Mouse (Mus musculus): ENCODE data around the gene Ralgps2. TPM values are rescaled to one million over a fixed set of nuclear protein-coding genes. Genes with fewer than 3 reads are reported as not detected.

Gene Ralgps2
- polyA plus RNA-seq, 1 experiment from 2014 or later: 60.2 TPM

DNA sequence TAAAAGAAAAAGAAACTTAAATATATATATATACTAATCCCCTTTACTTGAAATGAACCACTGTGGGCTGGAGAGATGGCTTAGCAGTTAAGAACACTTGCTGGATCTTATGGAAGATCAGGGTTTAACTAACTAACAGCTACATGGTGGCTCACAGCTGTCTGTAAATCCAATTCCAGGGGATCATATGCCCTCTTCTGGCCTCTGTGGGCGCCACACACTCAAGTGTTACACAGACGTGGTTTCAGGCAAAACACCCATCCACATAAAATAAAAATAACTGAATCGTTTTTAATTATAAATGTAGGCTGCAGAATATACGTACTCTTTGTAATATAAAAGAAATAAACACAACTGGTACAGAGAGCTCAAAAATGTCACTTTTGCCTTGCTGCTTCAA lies 50.6 kb downstream of the Ralgps2 start:
- no peaks in the 10 kb centered on the region for H3K4me1 ChIP-seq (ENCODE audit: control insufficient read depth in 2 of 2, insufficient read depth in 2 of 2, low read length in 2 of 2)
- no peak overlapping the region for H3K4me3 ChIP-seq (ENCODE audit: control insufficient read depth in 1 of 2, insufficient read depth in 1 of 2, low read depth in 1 of 2, low read length in 2 of 2)
- no peak overlapping the region for H3K9ac ChIP-seq (ENCODE audit: low read length)
- H3K27ac ChIP-seq (replicated peaks in 1 of 2; ENCODE audit: control insufficient read depth in 1 of 2, insufficient read depth in 1 of 2, low read depth in 2 of 2, low read length in 2 of 2): no peak overlapping the region
- 87% methylated on average over 4 of the region's 4 CpGs for WGBS
- H3K36me3 ChIP-seq (ENCODE audit: control insufficient read depth, insufficient read depth, low read length): peaks cover 26% of the 10 kb centered on the region
- H3K9me3 ChIP-seq (ENCODE audit: control insufficient read depth, low read length): no peaks in the 10 kb centered on the region
- no peak overlapping the region for H3K4me2 ChIP-seq (ENCODE audit: low read length)
- no peaks in the 10 kb centered on the region for H3K27me3 ChIP-seq (ENCODE audit: control insufficient read depth, insufficient read depth, low read length)
- ATAC-seq (ENCODE audit: insufficient number of reproducible peaks, insufficient read depth, low FRiP score, low read depth): no peak

DNA sequence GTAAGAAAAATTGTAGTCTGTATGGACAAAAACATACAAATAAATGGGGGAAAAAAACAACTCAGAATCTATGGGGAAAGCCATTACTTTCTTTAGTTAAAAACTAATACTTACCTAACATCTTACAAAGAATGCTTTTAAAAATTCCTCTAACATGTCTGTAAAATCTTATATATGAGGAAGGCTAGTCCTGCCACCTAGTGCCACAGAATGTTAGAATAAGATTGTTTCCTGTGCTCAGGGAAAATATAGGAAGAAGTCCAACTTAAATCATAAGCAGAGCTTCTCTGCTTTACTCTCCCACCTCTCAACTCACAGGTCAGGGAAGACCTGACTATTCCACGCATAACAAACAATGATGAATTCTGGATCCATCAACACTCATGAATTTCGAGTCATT lies 53.5 kb downstream of the Ralgps2 start:
- H3K4me1 ChIP-seq (ENCODE audit: control insufficient read depth in 2 of 2, insufficient read depth in 2 of 2, low read length in 2 of 2): no peaks in the 10 kb centered on the region
- H3K27me3 ChIP-seq (ENCODE audit: control insufficient read depth, insufficient read depth, low read length): no peaks in the 10 kb centered on the region
- ATAC-seq (ENCODE audit: insufficient number of reproducible peaks, insufficient read depth, low FRiP score, low read depth): no peak
- no peak overlapping the region for H3K4me3 ChIP-seq (ENCODE audit: control insufficient read depth in 1 of 2, insufficient read depth in 1 of 2, low read depth in 1 of 2, low read length in 2 of 2)
- WGBS: 87% methylated on average over 2 of the region's 2 CpGs
- no peaks in the 10 kb centered on the region for H3K9me3 ChIP-seq (ENCODE audit: control insufficient read depth, low read length)
- no peak overlapping the region for H3K9ac ChIP-seq (ENCODE audit: low read length)
- no peak overlapping the region for H3K4me2 ChIP-seq (ENCODE audit: low read length)
- no peak overlapping the region for H3K27ac ChIP-seq (replicated peaks in 1 of 2; ENCODE audit: control insufficient read depth in 1 of 2, insufficient read depth in 1 of 2, low read depth in 2 of 2, low read length in 2 of 2)
- peaks cover 45% of the 10 kb centered on the region for H3K36me3 ChIP-seq (ENCODE audit: control insufficient read depth, insufficient read depth, low read length)

DNA sequence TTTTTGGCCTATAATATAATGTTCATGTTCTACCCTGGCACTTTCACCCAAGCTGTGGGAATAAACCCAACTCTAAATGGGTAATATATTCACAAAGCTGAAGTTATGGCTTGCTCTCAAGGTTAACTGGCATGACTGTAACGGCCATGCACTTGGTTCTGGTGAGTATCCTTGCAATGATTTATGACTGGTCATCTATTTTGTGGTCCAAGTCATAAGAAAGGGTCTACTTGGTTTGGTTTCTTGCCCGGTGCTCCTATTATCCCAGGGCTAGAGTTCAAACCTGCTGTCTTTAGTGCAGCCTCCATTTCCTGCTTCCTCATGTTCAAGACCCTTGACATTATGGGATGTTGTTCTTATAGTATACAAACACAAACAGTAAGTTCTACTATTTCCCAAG lies 54.6 kb downstream of the Ralgps2 start:
- no peak overlapping the region for H3K4me3 ChIP-seq (ENCODE audit: control insufficient read depth in 1 of 2, insufficient read depth in 1 of 2, low read depth in 1 of 2, low read length in 2 of 2)
- WGBS: 76% methylated on average over 2 of the region's 2 CpGs
- ATAC-seq (ENCODE audit: insufficient number of reproducible peaks, insufficient read depth, low FRiP score, low read depth): no peak
- no peak overlapping the region for H3K4me2 ChIP-seq (ENCODE audit: low read length)
- no peaks in the 10 kb centered on the region for H3K4me1 ChIP-seq (ENCODE audit: control insufficient read depth in 2 of 2, insufficient read depth in 2 of 2, low read length in 2 of 2)
- H3K27ac ChIP-seq (replicated peaks in 1 of 2; ENCODE audit: control insufficient read depth in 1 of 2, insufficient read depth in 1 of 2, low read depth in 2 of 2, low read length in 2 of 2): no peak overlapping the region
- H3K27me3 ChIP-seq (ENCODE audit: control insufficient read depth, insufficient read depth, low read length): no peaks in the 10 kb centered on the region
- peaks cover 45% of the 10 kb centered on the region for H3K36me3 ChIP-seq (ENCODE audit: control insufficient read depth, insufficient read depth, low read length)
- no peak overlapping the region for H3K9ac ChIP-seq (ENCODE audit: low read length)
- no peaks in the 10 kb centered on the region for H3K9me3 ChIP-seq (ENCODE audit: control insufficient read depth, low read length)

DNA sequence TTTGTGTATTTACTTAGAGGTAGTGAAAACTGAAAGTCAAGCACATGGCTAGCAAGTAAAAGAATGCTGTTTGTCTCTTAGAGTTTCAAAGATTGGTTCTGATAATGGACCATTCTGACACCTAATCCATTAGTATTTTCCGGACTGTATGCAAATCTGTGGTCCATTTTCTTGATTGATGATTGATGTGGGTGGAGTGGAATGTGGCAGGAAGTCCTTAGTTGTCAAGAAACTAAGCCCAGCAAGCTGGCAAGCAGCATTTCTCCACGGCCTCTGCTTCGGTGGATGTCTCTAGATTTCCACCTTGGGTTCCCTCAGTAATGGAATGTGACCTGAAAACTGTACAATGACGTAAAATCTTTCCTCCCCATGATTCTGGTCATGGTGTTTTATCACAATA lies 68.8 kb downstream of the Ralgps2 start:
- Histone ChIP-seq H3K36me3 (ENCODE audit: control insufficient read depth, insufficient read depth, low read length) (peaks cover 19% of the 10 kb centered on the region), H3K27me3 (ENCODE audit: control insufficient read depth, insufficient read depth, low read length) (no peaks in the 10 kb centered on the region), H3K4me3 (ENCODE audit: control insufficient read depth in 1 of 2, insufficient read depth in 1 of 2, low read depth in 1 of 2, low read length in 2 of 2) (no peak overlapping the region), H3K27ac (replicated peaks in 1 of 2; ENCODE audit: control insufficient read depth in 1 of 2, insufficient read depth in 1 of 2, low read depth in 2 of 2, low read length in 2 of 2) (no peak overlapping the region), H3K4me1 (ENCODE audit: control insufficient read depth in 2 of 2, insufficient read depth in 2 of 2, low read length in 2 of 2) (peaks cover 7 to 22% of the 10 kb centered on the region in 2 experiments), H3K9me3 (ENCODE audit: control insufficient read depth, low read length) (no peaks in the 10 kb centered on the region), H3K4me2 (ENCODE audit: low read length) (no peak overlapping the region), H3K9ac (ENCODE audit: low read length) (no peak overlapping the region)
- 68% methylated on average over 4 of the region's 4 CpGs for WGBS
- ATAC-seq (ENCODE audit: insufficient number of reproducible peaks, insufficient read depth, low FRiP score, low read depth): no peak

DNA sequence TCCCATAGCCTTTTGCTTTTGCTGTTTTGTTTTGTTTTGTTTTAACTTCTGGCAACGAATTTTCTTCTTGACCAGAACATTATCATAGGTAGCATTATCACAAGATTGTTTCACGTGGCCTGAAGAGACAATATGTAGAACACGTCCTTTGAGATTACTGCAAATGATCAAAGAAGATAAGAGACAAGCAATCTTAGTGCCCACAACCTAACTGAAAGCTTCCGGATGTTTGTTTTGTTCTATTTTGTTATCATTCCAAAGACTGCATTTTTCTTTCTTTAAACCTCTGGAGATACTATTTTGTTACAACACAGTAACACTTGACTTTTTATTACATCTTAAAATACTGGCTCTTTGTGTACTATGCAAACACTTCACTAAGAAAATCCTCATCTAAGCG lies 69.4 kb downstream of the Ralgps2 start:
- no peak for ATAC-seq (ENCODE audit: insufficient number of reproducible peaks, insufficient read depth, low FRiP score, low read depth)
- Histone ChIP-seq H3K9me3 (ENCODE audit: control insufficient read depth, low read length) (no peaks in the 10 kb centered on the region), H3K4me2 (ENCODE audit: low read length) (no peak overlapping the region), H3K27ac (replicated peaks in 1 of 2; ENCODE audit: control insufficient read depth in 1 of 2, insufficient read depth in 1 of 2, low read depth in 2 of 2, low read length in 2 of 2) (no peak overlapping the region), H3K4me1 (ENCODE audit: control insufficient read depth in 2 of 2, insufficient read depth in 2 of 2, low read length in 2 of 2) (peaks cover 7 to 23% of the 10 kb centered on the region in 2 experiments), H3K4me3 (ENCODE audit: control insufficient read depth in 1 of 2, insufficient read depth in 1 of 2, low read depth in 1 of 2, low read length in 2 of 2) (no peak overlapping the region), H3K9ac (ENCODE audit: low read length) (no peak overlapping the region), H3K27me3 (ENCODE audit: control insufficient read depth, insufficient read depth, low read length) (no peaks in the 10 kb centered on the region), H3K36me3 (ENCODE audit: control insufficient read depth, insufficient read depth, low read length) (peaks cover 19% of the 10 kb centered on the region)
- WGBS: 65% methylated on average over 5 of the region's 5 CpGs

DNA sequence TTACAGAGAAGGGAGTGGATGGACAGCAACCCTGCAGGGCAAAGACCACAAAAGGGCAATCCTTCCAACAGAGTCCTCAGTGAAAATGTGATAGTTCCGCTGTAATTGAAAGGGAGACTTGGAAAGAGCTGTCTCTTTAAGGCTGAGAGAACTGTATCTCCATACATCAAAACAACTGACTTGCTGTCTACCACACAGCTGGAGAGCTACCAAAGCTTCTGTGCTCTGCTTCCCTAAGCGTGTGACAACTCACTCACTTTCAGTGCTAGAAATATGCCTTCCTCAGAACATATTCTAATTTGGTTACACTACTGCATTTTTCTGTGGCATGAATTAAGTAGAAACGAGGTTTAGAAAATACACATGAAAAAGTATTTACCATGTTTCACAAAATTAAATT lies 75.2 kb downstream of the Ralgps2 start:
- ATAC-seq (ENCODE audit: insufficient number of reproducible peaks, insufficient read depth, low FRiP score, low read depth): no peak
- peak overlapping the region in 1 of 2 experiments; percentile 35; a peak in 3 of 4 replicates for H3K27ac ChIP-seq (replicated peaks in 1 of 2; ENCODE audit: control insufficient read depth in 1 of 2, insufficient read depth in 1 of 2, low read depth in 2 of 2, low read length in 2 of 2)
- H3K27me3 ChIP-seq (ENCODE audit: control insufficient read depth, insufficient read depth, low read length): no peaks in the 10 kb centered on the region

DNA sequence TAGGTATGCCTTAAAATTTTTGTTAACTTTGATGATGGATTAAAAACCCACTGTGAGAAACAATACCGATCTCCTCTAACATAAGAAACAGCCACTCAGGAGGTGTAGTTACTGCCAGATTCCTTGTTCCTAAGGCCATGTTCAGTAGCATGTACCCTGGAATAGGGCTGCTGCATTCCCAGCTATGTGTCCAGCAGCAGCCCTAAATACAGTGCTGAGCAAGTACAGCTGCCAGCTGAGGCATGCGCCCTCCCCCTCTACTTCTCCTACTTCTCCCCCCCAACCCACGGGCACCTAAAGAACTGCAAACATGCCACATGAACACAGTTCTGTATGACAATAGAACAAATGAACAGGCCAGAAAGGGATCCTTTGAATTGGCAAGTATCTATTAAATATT lies 75.7 kb downstream of the Ralgps2 start:
- Histone ChIP-seq H3K4me1 (ENCODE audit: control insufficient read depth in 2 of 2, insufficient read depth in 2 of 2, low read length in 2 of 2) (peaks cover 13 to 38% of the 10 kb centered on the region in 2 experiments), H3K27ac (replicated peaks in 1 of 2; ENCODE audit: control insufficient read depth in 1 of 2, insufficient read depth in 1 of 2, low read depth in 2 of 2, low read length in 2 of 2) (peak overlapping the region in 1 of 2 experiments; percentile 35; a peak in 3 of 4 replicates), H3K4me3 (ENCODE audit: control insufficient read depth in 1 of 2, insufficient read depth in 1 of 2, low read depth in 1 of 2, low read length in 2 of 2) (no peak overlapping the region), H3K36me3 (ENCODE audit: control insufficient read depth, insufficient read depth, low read length) (0 out of 2 replicates have a peak, but pooled peaks cover 7% of the 10 kb centered on the region), H3K9ac (ENCODE audit: low read length) (no peak overlapping the region), H3K4me2 (ENCODE audit: low read length) (no peak overlapping the region), H3K9me3 (ENCODE audit: control insufficient read depth, low read length) (no peaks in the 10 kb centered on the region), H3K27me3 (ENCODE audit: control insufficient read depth, insufficient read depth, low read length) (no peaks in the 10 kb centered on the region)
- ATAC-seq (ENCODE audit: insufficient number of reproducible peaks, insufficient read depth, low FRiP score, low read depth): no peak; the same call in 1 of the 2 replicates
- 46% methylated on average over 3 of the region's 3 CpGs for WGBS

More for the DNA sequence above, 75.2 kb downstream of the Ralgps2 start:
- Histone ChIP-seq H3K9me3 (ENCODE audit: control insufficient read depth, low read length) (no peaks in the 10 kb centered on the region), H3K4me3 (ENCODE audit: control insufficient read depth in 1 of 2, insufficient read depth in 1 of 2, low read depth in 1 of 2, low read length in 2 of 2) (no peak overlapping the region), H3K4me1 (ENCODE audit: control insufficient read depth in 2 of 2, insufficient read depth in 2 of 2, low read length in 2 of 2) (peaks cover 13 to 38% of the 10 kb centered on the region in 2 experiments), H3K9ac (ENCODE audit: low read length) (no peak overlapping the region), H3K4me2 (ENCODE audit: low read length) (no peak overlapping the region), H3K36me3 (ENCODE audit: control insufficient read depth, insufficient read depth, low read length) (0 out of 2 replicates have a peak, but pooled peaks cover 7% of the 10 kb centered on the region)
- 56% methylated on average over 3 of the region's 3 CpGs for WGBS

DNA sequence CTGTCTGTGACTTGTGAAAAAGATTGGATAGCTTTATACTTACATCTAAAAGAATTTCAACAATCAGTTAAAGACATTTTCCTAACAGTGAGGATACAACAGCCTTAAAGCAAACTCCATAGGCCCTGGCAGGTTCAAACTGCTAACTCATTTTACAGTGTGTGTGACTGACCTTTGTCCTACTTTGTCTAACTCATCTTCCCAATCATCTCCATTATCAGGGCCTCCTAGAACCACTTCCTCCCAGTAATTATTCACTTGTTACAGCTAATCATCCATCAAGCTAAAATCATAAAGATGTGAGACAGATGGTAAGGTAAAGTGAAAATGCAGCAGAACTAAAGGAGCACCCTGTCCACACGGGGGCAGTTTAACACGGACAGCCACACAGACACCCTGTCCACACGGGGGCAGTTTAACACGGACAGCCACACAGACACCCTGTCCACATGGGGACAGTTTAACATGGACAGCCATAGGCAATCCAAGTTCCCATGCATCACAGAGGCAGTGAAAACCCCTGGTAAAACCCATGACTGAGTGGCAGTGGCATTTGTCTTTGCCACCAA lies 77.9 kb downstream of the Ralgps2 start:
- H3K9ac ChIP-seq (ENCODE audit: low read length): no peak overlapping the region
- peaks cover 8% of the 10 kb centered on the region; the same call in 1 of the 2 replicates for H3K36me3 ChIP-seq (ENCODE audit: control insufficient read depth, insufficient read depth, low read length)
- H3K27ac ChIP-seq (replicated peaks in 1 of 2; ENCODE audit: control insufficient read depth in 1 of 2, insufficient read depth in 1 of 2, low read depth in 2 of 2, low read length in 2 of 2): no peak overlapping the region
- no peak overlapping the region for H3K4me3 ChIP-seq (ENCODE audit: control insufficient read depth in 1 of 2, insufficient read depth in 1 of 2, low read depth in 1 of 2, low read length in 2 of 2)
- no peaks in the 10 kb centered on the region for H3K27me3 ChIP-seq (ENCODE audit: control insufficient read depth, insufficient read depth, low read length)
- no peaks in the 10 kb centered on the region for H3K9me3 ChIP-seq (ENCODE audit: control insufficient read depth, low read length)
- 45% methylated on average over 4 of the region's 4 CpGs for WGBS
- no peak for ATAC-seq (ENCODE audit: insufficient number of reproducible peaks, insufficient read depth, low FRiP score, low read depth)
- peaks cover 8 to 23% of the 10 kb centered on the region in 2 experiments for H3K4me1 ChIP-seq (ENCODE audit: control insufficient read depth in 2 of 2, insufficient read depth in 2 of 2, low read length in 2 of 2)
- no peak overlapping the region for H3K4me2 ChIP-seq (ENCODE audit: low read length)

Measured in heart, embryonic 14.5 days (tissue).